7 mouse cellular contexts compared by ENCODE assay signal in the genomic region with DNA sequence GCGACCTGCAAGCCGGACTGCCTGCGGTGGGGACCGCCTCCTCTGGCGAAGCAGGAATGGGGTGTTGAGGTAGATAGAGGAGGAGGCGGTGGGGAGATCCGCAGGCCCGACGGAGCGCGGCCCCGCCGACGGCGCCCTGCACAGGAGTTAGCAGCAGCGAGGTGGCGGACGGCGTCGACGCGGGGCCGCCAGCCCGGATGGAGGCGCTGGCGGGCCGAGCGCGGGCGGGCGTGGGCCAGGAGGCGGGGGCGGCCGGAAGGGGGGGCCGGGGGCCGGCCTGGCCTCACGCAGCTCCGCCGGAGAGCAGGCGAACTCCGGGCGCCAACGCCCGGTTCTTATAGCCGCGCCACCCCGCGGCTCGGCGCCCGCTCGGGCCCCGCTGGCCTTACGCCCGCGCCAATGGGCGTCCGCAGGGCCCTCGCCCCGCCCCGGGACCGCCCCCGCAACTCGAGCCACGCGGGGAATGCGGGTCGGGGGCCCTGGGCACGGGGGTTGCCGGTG. TPM values are rescaled to one million over a fixed set of nuclear protein-coding genes. Genes with fewer than 3 reads are reported as not detected.
DNase-seq lines count a peak whose midpoint lies in the region; ATAC-seq lines count a peak whose summit lies in the region.

No protein-coding gene starts in this region.

- peak; percentile 50 for DNase-seq in thymus, postnatal 4 days
- no peak for DNase-seq in thymus, postnatal 36 days
- no peak for DNase-seq in forebrain, embryonic 14.5 days (ENCODE audit: low spot score)
- DNase-seq in kidney, postnatal 14 days: peak; percentile 43
- no peak for DNase-seq in MN1 (ENCODE audit: low spot score)
- DNase-seq in Muller cell, postnatal 12 days (ENCODE audit: inconsistent ontology term): no peak

- no peaks in the 10 kb centered on the region for H3K9me3 ChIP-seq in forebrain, embryonic 14.5 days (replicated peaks; ENCODE audit: control insufficient read depth, low read length)
- H3K9me3 ChIP-seq in midbrain, embryonic 13.5 days: no peaks in the 10 kb centered on the region

- 0 out of 2 replicates have a peak overlapping the region, but pooled peaks have one; percentile 10 for H3K9ac ChIP-seq in forebrain, embryonic 14.5 days (ENCODE audit: low read length)
- no peak overlapping the region for H3K9ac ChIP-seq in midbrain, embryonic 13.5 days (replicated peaks)

- peak overlapping the region; percentile 50 for H3K4me2 ChIP-seq in forebrain, embryonic 14.5 days (ENCODE audit: low read length)
- H3K4me2 ChIP-seq in midbrain, embryonic 13.5 days (replicated peaks): peak overlapping the region; percentile 52

- no peak overlapping the region for H3K27ac ChIP-seq in forebrain, embryonic 14.5 days (ENCODE audit: low read depth, low read length)
- no peak overlapping the region for H3K27ac ChIP-seq in midbrain, embryonic 13.5 days

- peak; percentile 37 for ATAC-seq in forebrain, embryonic 14.5 days
- peak; percentile 49; the same call in 1 of the 2 replicates for ATAC-seq in midbrain, embryonic 13.5 days

- peaks cover 99% of the 10 kb centered on the region for H3K27me3 ChIP-seq in forebrain, embryonic 14.5 days (replicated peaks; ENCODE audit: control insufficient read depth, insufficient read depth, low read length)
- H3K27me3 ChIP-seq in midbrain, embryonic 13.5 days: peaks cover 100% of the 10 kb centered on the region

- H3K4me1 ChIP-seq in forebrain, embryonic 14.5 days (ENCODE audit: control insufficient read depth, insufficient read depth, low read length): peaks cover 4% of the 10 kb centered on the region
- H3K4me1 ChIP-seq in midbrain, embryonic 13.5 days (replicated peaks): peaks cover 38% of the 10 kb centered on the region

- WGBS in forebrain, embryonic 14.5 days: 2% methylated on average over 36 of the region's 70 CpGs
- under 1% methylated on average over 52 of the region's 70 CpGs for WGBS in midbrain, embryonic 13.5 days

- no peaks in the 10 kb centered on the region for H3K36me3 ChIP-seq in forebrain, embryonic 14.5 days (ENCODE audit: control insufficient read depth, insufficient read depth, low read length)
- H3K36me3 ChIP-seq in midbrain, embryonic 13.5 days: no peaks in the 10 kb centered on the region

- H3K4me3 ChIP-seq in forebrain, embryonic 14.5 days (ENCODE audit: low read depth, low read length): peak overlapping the region; percentile 31
- peak overlapping the region; percentile 38 for H3K4me3 ChIP-seq in midbrain, embryonic 13.5 days (replicated peaks)

RNA-seq across cellular contexts. Expression of gene Igf2, which starts 7.4 kb away (rescaled TPM):
- polyA plus RNA-seq in forebrain, embryonic 14.5 days (2014; fragmentation: Nextera tagmentation; extraction: Ambion mirVana): 74.0 and 89.8 TPM in 2 replicates
- polyA plus RNA-seq in midbrain, embryonic 13.5 days (2015; fragmentation: Nextera tagmentation; extraction: Ambion mirVana): 96.3 and 112 TPM in 2 replicates

RNA-seq across cellular contexts. Expression of gene Gm49394, which starts 10.5 kb away (rescaled TPM):
- not detected in 2 replicates for polyA plus RNA-seq in forebrain, embryonic 14.5 days (2014; fragmentation: Nextera tagmentation; extraction: Ambion mirVana)
- polyA plus RNA-seq in midbrain, embryonic 13.5 days (2015; fragmentation: Nextera tagmentation; extraction: Ambion mirVana): not detected in 2 replicates

Comparison
In these comparisons a context has a peak if more than half of its experiments do, and no peak if none do; other contexts are left out.
1. DNase-seq: peak in thymus, postnatal 4 days (single experiment) and kidney, postnatal 14 days (single experiment); none in thymus, postnatal 36 days (0 of 2), forebrain, embryonic 14.5 days (single experiment), MN1 (single experiment) and Muller cell, postnatal 12 days (single experiment).